Mouse (Mus musculus): ENCODE measurements around the gene Smug1.

Gene Smug1

GRCm38 (mm10) chr15:103145635-103146299 is 21.1 kb downstream of the Smug1 start:
- in situ Hi-C loops (cut with MboI, MseI), result no loop called here

GRCm38 (mm10) chr15:103144176-103144575 is 22.7 kb downstream of the Smug1 start:
- in situ Hi-C loops (cut with MboI, MseI), result no loop called here

GRCm38 (mm10) chr15:103135431-103135947 is 31.4 kb downstream of the Smug1 start:
- in situ Hi-C loops (cut with MboI, MseI), result no loop called here

GRCm38 (mm10) chr15:103134277-103135086 is 32.4 kb downstream of the Smug1 start:
- in situ Hi-C loops (cut with MboI, MseI), result no loop called here

- in situ Hi-C loops (cut with MboI, MseI), result no loop called here
These were observed 33.1 kb downstream of the Smug1 start for GRCm38 (mm10) chr15:103133761-103134160.

GRCm38 (mm10) chr15:103130729-103131128 is 36.2 kb downstream of the Smug1 start:
- in situ Hi-C loops (cut with MboI, MseI), result no loop called here

GRCm38 (mm10) chr15:103129289-103129688 is 37.6 kb downstream of the Smug1 start:
- in situ Hi-C loops (cut with MboI, MseI), result no loop called here

- in situ Hi-C loops (cut with MboI, MseI), result no loop called here
These were observed 38.6 kb downstream of the Smug1 start for GRCm38 (mm10) chr15:103128056-103128833.

- in situ Hi-C loops (cut with MboI, MseI), result no loop called here
These were observed 40.9 kb downstream of the Smug1 start for GRCm38 (mm10) chr15:103125982-103126381.

GRCm38 (mm10) chr15:103124254-103124653 is 42.6 kb downstream of the Smug1 start:
- in situ Hi-C loops (cut with MboI, MseI), result no loop called here

- in situ Hi-C loops (cut with MboI, MseI), result no loop called here
These were observed 43.5 kb downstream of the Smug1 start for GRCm38 (mm10) chr15:103123343-103123742.

- in situ Hi-C loops (cut with MboI, MseI), result no loop called here
These were observed 44.5 kb downstream of the Smug1 start for GRCm38 (mm10) chr15:103122372-103122771.

- in situ Hi-C loops (cut with MboI, MseI), result no loop called here
These were observed 45.5 kb downstream of the Smug1 start for GRCm38 (mm10) chr15:103121416-103121815.

GRCm38 (mm10) chr15:103120594-103120993 is 46.3 kb downstream of the Smug1 start:
- in situ Hi-C loops (cut with MboI, MseI), result no loop called here

GRCm38 (mm10) chr15:103115726-103116125 is 51.2 kb downstream of the Smug1 start:
- in situ Hi-C loops (cut with MboI, MseI), result no loop called here

GRCm38 (mm10) chr15:103115256-103115655 is 51.6 kb downstream of the Smug1 start:
- in situ Hi-C loops (cut with MboI, MseI), result no loop called here

- in situ Hi-C loops (cut with MboI, MseI), result no loop called here
These were observed 53.8 kb downstream of the Smug1 start for GRCm38 (mm10) chr15:103113077-103113476.

GRCm38 (mm10) chr15:103112309-103112708 is 54.6 kb downstream of the Smug1 start:
- in situ Hi-C loops (cut with MboI, MseI), result no loop called here

GRCm38 (mm10) chr15:103109940-103110339 is 57.0 kb downstream of the Smug1 start:
- in situ Hi-C loops (cut with MboI, MseI), result no loop called here

GRCm38 (mm10) chr15:103108066-103108676 is 58.7 kb downstream of the Smug1 start:
- in situ Hi-C loops (cut with MboI, MseI), result no loop called here

- in situ Hi-C loops (cut with MboI, MseI), result no loop called here
These were observed 60.7 kb downstream of the Smug1 start for GRCm38 (mm10) chr15:103106201-103106600.

Data from T-helper 2 cell (primary cell).